Mouse (Mus musculus) liver, postnatal 0 days (tissue): Measurements from ENCODE around the gene Kif18b.

Experiments
- CTCF ChIP-seq: sonication (generic); IDR thresholded peaks from 2 replicates; pipeline ENCODE4 v1.5.1; 2016; ENCODE audit warnings: antibody characterized with exemption, low read depth
- EP300 ChIP-seq: IDR thresholded peaks from 2 replicates; pipeline ENCODE4 v1.6.1; 2016; ENCODE audit warnings: antibody characterized with exemption, low read depth, mild to moderate bottlenecking

GRCm38 (mm10) chr11:102924557-102925350 is at the start of gene Kif18b:
- no peak for TF ChIP-seq CTCF
- no peak for TF ChIP-seq EP300
